Mouse (Mus musculus) liver, adult 2 months (tissue): Measurements from ENCODE around the gene Acadl.

Experiments
- CTCF ChIP-seq: fragments of 200-500 bp; IDR thresholded peaks from 2 replicates; pipeline ENCODE4 v1.5.1; 2011; ENCODE audit warnings: low read depth, low read length, control low read depth
- POLR2A ChIP-seq: fragments of 200-500 bp; IDR thresholded peaks from 2 replicates; pipeline ENCODE4 v1.6.1; 2011; ENCODE audit warnings: low read length, control low read depth; ENCODE audit not compliant: insufficient read depth; ENCODE audit errors: extremely low read depth

DNA sequence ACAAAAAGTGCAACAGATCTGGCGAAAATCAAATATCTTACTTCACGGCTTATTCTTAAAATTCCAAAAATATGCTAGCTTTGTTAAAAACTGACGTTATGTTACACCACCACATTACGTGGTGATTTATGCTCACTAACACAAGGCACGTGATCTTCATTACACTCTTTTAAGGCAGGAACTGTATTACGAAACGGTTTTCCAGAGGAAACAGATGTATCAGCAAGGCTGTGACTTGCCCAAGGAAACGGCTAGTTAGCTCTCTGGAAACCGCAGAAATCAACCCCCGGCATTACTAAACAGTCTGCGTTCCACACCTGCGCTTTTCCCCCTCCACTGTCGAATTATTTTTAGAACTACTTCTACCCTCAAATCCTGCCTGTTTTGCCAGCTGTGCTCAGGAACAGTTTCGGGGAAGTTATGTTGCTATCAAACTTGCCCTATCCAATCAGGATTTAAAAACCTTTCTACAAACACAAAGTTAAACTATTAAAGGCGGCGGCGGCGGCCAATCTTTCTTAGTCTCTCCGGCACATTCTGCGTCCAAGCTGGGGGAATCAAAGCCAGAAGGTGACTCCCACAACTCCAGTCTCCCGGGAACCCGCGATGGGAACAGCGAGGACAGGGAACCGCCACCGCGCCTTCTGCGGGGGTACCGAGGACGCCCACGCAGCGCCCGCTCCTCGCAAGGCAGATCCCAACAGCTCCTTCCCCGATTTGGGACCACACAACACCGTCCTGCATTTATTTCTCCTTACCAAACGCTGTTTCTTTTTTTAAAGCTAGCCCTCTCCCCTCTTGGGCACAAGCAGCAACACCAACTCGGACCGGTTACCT is 46.9 kb downstream of the Acadl start:
- TF ChIP-seq CTCF (no peak), POLR2A (no peak)
